Mouse (Mus musculus) liver, adult 2 months (tissue): ENCODE measurements around the gene Hrct1.

Experiments used
- CTCF ChIP-seq: fragments of 200-500 bp; IDR thresholded peaks from 2 replicates; pipeline ENCODE4 v1.5.1; 2011; ENCODE audit warnings: low read depth, low read length, control low read depth
- POLR2A ChIP-seq: fragments of 200-500 bp; IDR thresholded peaks from 2 replicates; pipeline ENCODE4 v1.6.1; 2011; ENCODE audit warnings: low read length, control low read depth; ENCODE audit not compliant: insufficient read depth; ENCODE audit errors: extremely low read depth

GRCm38 (mm10) chr4:43737144-43737543, 10.2 kb downstream of the Hrct1 start:
- TF ChIP-seq CTCF (no peak), POLR2A (no peak)
